Mouse (Mus musculus) heart, postnatal 25 days (tissue): ENCODE measurements around the gene Vamp8. TPM values are rescaled to one million over a fixed set of nuclear protein-coding genes. Genes with fewer than 3 reads are reported as not detected.

Experiments used
- DNase-seq: peaks from one replicate; pipeline ENCODE4 v3.0.0; 2022; ENCODE audit warnings: low spot score
- intact Hi-C: fragments of 180-260 bp; cut with DNase I; formaldehyde crosslinking; loops from one replicate; pipeline ENCODE4 v1.15.1; 2025
- total RNA-seq, 2 experiments: library from RNA; stranded (reverse); gene quantifications; 2 replicates each; pipeline ENCODE4 v1.2.3; 2021

The Vamp8 gene
- total RNA-seq: 10 to 100 TPM; 72.2 to 74.1 TPM

GRCm38 (mm10) chr6:72389941-72390771, at the start of gene Vamp8:
Vamp8 (minus strand) TSS chr6:72390703.
- intact Hi-C loops: no loop called here
- peak; percentile 87 for DNase-seq

GRCm38 (mm10) chr6:72439355-72440185, 49.1 kb upstream of the Vamp8 start, which contains the start of gene Mat2a:
Mat2a (minus strand) TSS chr6:72439558.
- peak; percentile 92 for DNase-seq
- intact Hi-C loops: loop anchor here (2.0 to 5.0 kb wide), 2 partner anchors 49 to 73 kb away; no protein-coding TSS in a partner anchor

GRCm38 (mm10) chr6:72438862-72439354, 48.4 kb upstream of the Vamp8 start:
- intact Hi-C loops: loop anchor here (5.0 kb wide), 1 partner anchor 73 kb away; no protein-coding TSS in a partner anchor
- peak; percentile 89 for DNase-seq

- no peak for DNase-seq
- intact Hi-C loops: loop anchor here (5.0 kb wide), 1 partner anchor 74 kb away; no protein-coding TSS in a partner anchor
Observed at GRCm38 (mm10) chr6:72438226-72438625, 47.7 kb upstream of the Vamp8 start.

GRCm38 (mm10) chr6:72432153-72432552, 41.6 kb upstream of the Vamp8 start:
- no peak for DNase-seq
- intact Hi-C loops: no loop called here

GRCm38 (mm10) chr6:72430989-72431921, 40.8 kb upstream of the Vamp8 start:
- intact Hi-C loops: no loop called here
- no peak for DNase-seq

- DNase-seq: no peak
- intact Hi-C loops: loop anchor here (1.0 to 2.0 kb wide), 2 partner anchors 8 to 138 kb away; no protein-coding TSS in a partner anchor
Observed at GRCm38 (mm10) chr6:72429061-72429842, 38.7 kb upstream of the Vamp8 start.

GRCm38 (mm10) chr6:72428036-72428435, 37.5 kb upstream of the Vamp8 start:
- peak; percentile 20 for DNase-seq
- intact Hi-C loops: loop anchor here (1.0 to 2.0 kb wide), 2 partner anchors 106 to 139 kb away; no protein-coding TSS in a partner anchor

GRCm38 (mm10) chr6:72425646-72426045, 35.1 kb upstream of the Vamp8 start:
- intact Hi-C loops: no loop called here
- no peak for DNase-seq

- intact Hi-C loops: no loop called here
- DNase-seq: no peak
Observed at GRCm38 (mm10) chr6:72420901-72421300, 30.4 kb upstream of the Vamp8 start.

- intact Hi-C loops: no loop called here
- DNase-seq: no peak
Observed at GRCm38 (mm10) chr6:72419806-72420205, 29.3 kb upstream of the Vamp8 start.

- no peak for DNase-seq
- intact Hi-C loops: no loop called here
Observed at GRCm38 (mm10) chr6:72418279-72418678, 27.8 kb upstream of the Vamp8 start.

- intact Hi-C loops: no loop called here
Observed at GRCm38 (mm10) chr6:72415964-72416772, 25.7 kb upstream of the Vamp8 start.

GRCm38 (mm10) chr6:72415181-72415580, 24.7 kb upstream of the Vamp8 start:
- no peak for DNase-seq
- intact Hi-C loops: no loop called here

More at GRCm38 (mm10) chr6:72415964-72416772, 25.7 kb upstream of the Vamp8 start:
- no peak for DNase-seq

GRCm38 (mm10) chr6:72414076-72414756, 23.7 kb upstream of the Vamp8 start, which contains the start of gene Ggcx:
Ggcx (plus strand) TSS chr6:72414308.
- intact Hi-C loops: no loop called here
- DNase-seq: peak; percentile 92

GRCm38 (mm10) chr6:72410518-72410917, 20.0 kb upstream of the Vamp8 start:
- no peak for DNase-seq
- intact Hi-C loops: no loop called here

- intact Hi-C loops: no loop called here
- DNase-seq: no peak
Observed at GRCm38 (mm10) chr6:72410003-72410402, 19.5 kb upstream of the Vamp8 start.
